In the genomic region with DNA sequence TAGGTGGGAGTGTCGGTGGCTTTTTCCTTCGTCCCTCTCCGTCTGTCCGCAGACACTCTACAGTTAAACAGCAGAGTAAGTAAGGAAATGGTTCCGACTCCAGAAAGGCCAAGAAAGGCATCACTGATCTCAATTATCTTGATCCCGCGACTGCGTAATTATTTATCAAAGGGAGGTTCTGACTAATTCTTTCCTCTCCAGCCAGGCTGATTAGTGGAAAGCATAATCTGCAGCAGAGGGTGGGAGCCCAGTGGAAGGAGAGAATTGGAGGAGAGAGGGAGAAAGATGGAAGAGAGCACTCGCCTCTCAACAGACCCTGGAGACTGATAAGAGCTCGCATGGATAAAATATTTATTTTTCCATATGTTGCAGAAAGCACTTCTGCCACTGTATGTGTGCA, we compare ENCODE assay signal across 12 mouse cellular contexts.
DNase-seq lines count a peak whose midpoint lies in the region; ATAC-seq and TF ChIP-seq lines count a peak whose summit lies in the region.
"Had no signal": no experiment of that assay in that cellular context is flagged by ENCODE, and none has a peak within 500 bp of the region (broad histone marks: within the 10 kb centered on the region; RNA-seq: fewer than 3 reads in every experiment).

No protein-coding gene starts in this region.

- no peak for DNase-seq in forebrain, embryonic 10.5 days (ENCODE audit: extremely low spot score, low spot score)
- no peak for DNase-seq in forebrain, embryonic 11.5 days (ENCODE audit: low spot score)
- DNase-seq in left cerebral cortex, adult 2 months (ENCODE audit: extremely low spot score in 1 of 2, low spot score in 2 of 2): no peak
- no peak for DNase-seq in left cerebral cortex, postnatal 14 days (ENCODE audit: low spot score in 2 of 2)
- DNase-seq in midbrain, postnatal 0 days (ENCODE audit: low spot score): no peak
- no peak for DNase-seq in gastrocnemius, adult 8-10 months (ENCODE audit: low spot score in 2 of 2)
- no peak for DNase-seq in urinary bladder, postnatal 25 days (ENCODE audit: low spot score)
- DNase-seq: B cell, adult 2 months; cerebellum, adult 11-12 months had no signal

- 60% methylated on average over 10 of the region's 10 CpGs for WGBS in forebrain, embryonic 10.5 days
- 50% methylated on average over 10 of the region's 10 CpGs for WGBS in forebrain, embryonic 11.5 days
- WGBS in heart, embryonic 15.5 days: 54% methylated on average over 10 of the region's 10 CpGs
- 39% methylated on average over 10 of the region's 10 CpGs for WGBS in midbrain, postnatal 0 days

- no peak overlapping the region for H3K9ac ChIP-seq in forebrain, embryonic 11.5 days (ENCODE audit: low read length)
- H3K9ac ChIP-seq in heart, embryonic 15.5 days: no peak overlapping the region
- H3K9ac ChIP-seq in midbrain, postnatal 0 days (replicated peaks; ENCODE audit: low read length, poor library complexity, severe bottlenecking): no peak overlapping the region
- H3K9ac ChIP-seq: limb, embryonic 12.5 days had no signal

- H3K9me3 ChIP-seq in forebrain, embryonic 10.5 days: no peaks in the 10 kb centered on the region
- H3K9me3 ChIP-seq in forebrain, embryonic 11.5 days (ENCODE audit: control insufficient read depth, low read length): no peaks in the 10 kb centered on the region
- H3K9me3 ChIP-seq in heart, embryonic 15.5 days (replicated peaks): no peaks in the 10 kb centered on the region
- H3K9me3 ChIP-seq in midbrain, postnatal 0 days (ENCODE audit: low read length): no peaks in the 10 kb centered on the region
- H3K9me3 ChIP-seq: limb, embryonic 12.5 days had no signal

- H3K27me3 ChIP-seq in forebrain, embryonic 10.5 days (ENCODE audit: poor library complexity, severe bottlenecking): no peaks in the 10 kb centered on the region
- no peaks in the 10 kb centered on the region for H3K27me3 ChIP-seq in forebrain, embryonic 11.5 days (ENCODE audit: control insufficient read depth, insufficient read depth, low read length)
- no peaks in the 10 kb centered on the region for H3K27me3 ChIP-seq in heart, embryonic 15.5 days
- no peaks in the 10 kb centered on the region for H3K27me3 ChIP-seq in midbrain, postnatal 0 days (ENCODE audit: insufficient read depth, low read length)
- H3K27me3 ChIP-seq: limb, embryonic 12.5 days had no signal

- H3K4me1 ChIP-seq in forebrain, embryonic 10.5 days: peaks cover 52% of the 10 kb centered on the region
- H3K4me1 ChIP-seq in forebrain, embryonic 11.5 days (replicated peaks; ENCODE audit: control insufficient read depth, insufficient read depth, low read length): peaks cover 21% of the 10 kb centered on the region
- peaks cover 51% of the 10 kb centered on the region for H3K4me1 ChIP-seq in heart, embryonic 15.5 days (replicated peaks)
- peaks cover 4% of the 10 kb centered on the region; the same call in 1 of the 2 replicates for H3K4me1 ChIP-seq in midbrain, postnatal 0 days (ENCODE audit: insufficient read depth, low read length)
- H3K4me1 ChIP-seq: limb, embryonic 12.5 days had no signal

- no peak overlapping the region for H3K4me2 ChIP-seq in forebrain, embryonic 11.5 days (ENCODE audit: low read depth, low read length, severe bottlenecking)
- no peak overlapping the region for H3K4me2 ChIP-seq in heart, embryonic 15.5 days
- H3K4me2 ChIP-seq in midbrain, postnatal 0 days (ENCODE audit: low read depth, low read length, poor library complexity, severe bottlenecking): no peak overlapping the region
- H3K4me2 ChIP-seq: limb, embryonic 12.5 days had no signal

- no peak overlapping the region for H3K4me3 ChIP-seq in forebrain, embryonic 10.5 days
- H3K4me3 ChIP-seq in forebrain, embryonic 11.5 days (ENCODE audit: low read depth, low read length): no peak overlapping the region
- no peak overlapping the region for H3K4me3 ChIP-seq in left cerebral cortex, adult 2 months
- H3K4me3 ChIP-seq in heart, embryonic 15.5 days: no peak overlapping the region
- no peak overlapping the region for H3K4me3 ChIP-seq in midbrain, postnatal 0 days (ENCODE audit: low read depth, low read length)
- H3K4me3 ChIP-seq: limb, embryonic 12.5 days had no signal

- intact Hi-C loops in left cerebral cortex, adult 2 months (cut with DNase I): loop anchor here (2.0 to 10.0 kb wide), 2 partner anchors 32 to 398 kb away; no protein-coding TSS in a partner anchor
- intact Hi-C loops in left cerebral cortex, postnatal 14 days (cut with DNase I): loop anchor here (5.0 kb wide), 1 partner anchor 60 kb away; no protein-coding TSS in a partner anchor

- no peak for ATAC-seq in forebrain, embryonic 11.5 days (replicated peaks; ENCODE audit: low FRiP score)
- ATAC-seq in heart, embryonic 15.5 days (replicated peaks; ENCODE audit: insufficient number of reproducible peaks, insufficient read depth, low FRiP score, low read depth): no peak
- ATAC-seq in midbrain, postnatal 0 days (ENCODE audit: low FRiP score): no peak
- ATAC-seq: intestine, embryonic 16.5 days had no signal

- H3K27ac ChIP-seq in forebrain, embryonic 10.5 days: peak overlapping the region; percentile 82
- H3K27ac ChIP-seq in forebrain, embryonic 11.5 days (ENCODE audit: low read depth, low read length): no peak overlapping the region; the same call in 1 of the 2 replicates
- peak overlapping the region; percentile 80 for H3K27ac ChIP-seq in left cerebral cortex, adult 2 months
- peak overlapping the region; percentile 61 for H3K27ac ChIP-seq in heart, embryonic 15.5 days
- 0 out of 2 replicates have a peak overlapping the region, but pooled peaks have one; percentile 47 for H3K27ac ChIP-seq in midbrain, postnatal 0 days (ENCODE audit: low read depth, low read length)
- H3K27ac ChIP-seq: limb, embryonic 12.5 days had no signal

- peaks cover 2% of the 10 kb centered on the region; the same call in 1 of the 2 replicates for H3K36me3 ChIP-seq in forebrain, embryonic 10.5 days (replicated peaks)
- no peaks in the 10 kb centered on the region; the same call in 1 of the 2 replicates for H3K36me3 ChIP-seq in forebrain, embryonic 11.5 days (ENCODE audit: control insufficient read depth, insufficient read depth, low read length)
- no peaks in the 10 kb centered on the region for H3K36me3 ChIP-seq in heart, embryonic 15.5 days
- H3K36me3 ChIP-seq in midbrain, postnatal 0 days (ENCODE audit: insufficient read depth, low read length): no peaks in the 10 kb centered on the region
- H3K36me3 ChIP-seq: limb, embryonic 12.5 days had no signal

- no peak for TF ChIP-seq CTCF in left cerebral cortex, adult 2 months (IDR thresholded peaks at IDR 0.05)
- TF ChIP-seq CTCF in midbrain, postnatal 0 days (IDR thresholded peaks at IDR 0.05): no peak
